Mouse (Mus musculus): ENCODE measurements at regions not wholly inside any gene's neighbourhood (a gene's known extent, or its start where the extent isn't known, plus 50 kb on each side); places are given as distances from the start of the nearest gene placed in this dataset.

DNA sequence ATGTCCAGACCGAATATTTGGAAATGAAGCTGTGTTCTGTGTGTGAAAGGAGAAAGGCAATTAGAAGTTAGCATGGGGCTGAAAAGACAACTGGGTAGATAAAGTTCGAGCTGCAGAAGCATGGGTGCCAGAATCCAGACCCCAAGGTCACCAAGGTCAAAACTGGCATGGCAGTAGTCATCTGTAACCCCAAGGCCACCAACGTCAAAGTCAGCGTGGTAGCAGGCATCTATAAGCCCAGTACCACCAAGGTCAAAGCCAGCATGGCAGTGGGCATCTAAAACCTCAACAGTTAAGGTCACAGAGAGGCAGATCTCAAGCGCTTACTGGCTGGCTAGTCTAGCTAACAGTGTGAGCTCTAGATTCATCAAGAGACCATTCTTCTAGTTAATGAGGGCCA, 90.6 kb downstream of the Pdcl3 start:
- TF ChIP-seq CHD2 (IDR thresholded peaks at IDR 0.05; ENCODE audit: low read depth, low read length) (no peak), HCFC1 (IDR thresholded peaks at IDR 0.05; ENCODE audit: borderline replicate concordance, insufficient read depth, low read length) (no peak), ZNF384 (IDR thresholded peaks at IDR 0.05; ENCODE audit: low read depth, low read length) (no peak), MAFK (IDR thresholded peaks at IDR 0.05; ENCODE audit: insufficient read depth, low read depth, low read length) (no peak), ZC3H11A (IDR thresholded peaks at IDR 0.05; ENCODE audit: borderline replicate concordance, low read depth, low read length) (no peak)
